Mouse (Mus musculus) adrenal gland, postnatal 25 days (tissue): ENCODE measurements around the gene Rin2. TPM values are rescaled to one million over a fixed set of nuclear protein-coding genes. Genes with fewer than 3 reads are reported as not detected.

Experiments
- DNase-seq: peaks from one replicate; pipeline ENCODE4 v3.0.0; 2021; ENCODE audit warnings: mixed read lengths
- total RNA-seq: library from RNA; stranded (reverse); gene quantifications from 2 replicates; pipeline ENCODE4 v1.2.3, GENCODE M21; 2021

Rin2 gene
- total RNA-seq, 1 experiment from 2014 or later: 30.9 TPM

GRCm38 (mm10) chr2:145736543-145736942, 61.5 kb downstream of the Rin2 start:
- no peak for DNase-seq

GRCm38 (mm10) chr2:145737196-145737595, 62.2 kb downstream of the Rin2 start:
- no peak for DNase-seq

- DNase-seq: no peak
Observed at GRCm38 (mm10) chr2:145740729-145741128, 65.7 kb downstream of the Rin2 start.

GRCm38 (mm10) chr2:145742795-145743710, 68.0 kb downstream of the Rin2 start:
- DNase-seq: no peak

GRCm38 (mm10) chr2:145746406-145746805, 71.4 kb downstream of the Rin2 start:
- DNase-seq: no peak

GRCm38 (mm10) chr2:145749645-145750044, 74.6 kb downstream of the Rin2 start:
- no peak for DNase-seq

- DNase-seq: no peak
Observed at GRCm38 (mm10) chr2:145752572-145752971, 77.6 kb downstream of the Rin2 start.

GRCm38 (mm10) chr2:145753973-145754372, 79.0 kb downstream of the Rin2 start:
- DNase-seq: no peak

- DNase-seq: no peak
Observed at GRCm38 (mm10) chr2:145755864-145756822, 81.1 kb downstream of the Rin2 start.

GRCm38 (mm10) chr2:145760121-145760520, 85.1 kb downstream of the Rin2 start:
- no peak for DNase-seq

- no peak for DNase-seq
Observed at GRCm38 (mm10) chr2:145761436-145761835, 86.4 kb downstream of the Rin2 start.

- DNase-seq: no peak
Observed at GRCm38 (mm10) chr2:145769964-145770363, 94.9 kb downstream of the Rin2 start.

GRCm38 (mm10) chr2:145770730-145771536, 95.9 kb downstream of the Rin2 start:
- DNase-seq: no peak

GRCm38 (mm10) chr2:145783247-145783646, 108.2 kb downstream of the Rin2 start:
- peak; percentile 26 for DNase-seq

GRCm38 (mm10) chr2:145784246-145784935, 109.4 kb downstream of the Rin2 start:
- DNase-seq: no peak

GRCm38 (mm10) chr2:145784964-145785363, 109.9 kb downstream of the Rin2 start:
- DNase-seq: no peak

GRCm38 (mm10) chr2:145785758-145786617, 111.0 kb downstream of the Rin2 start:
- peak; percentile 56 for DNase-seq

GRCm38 (mm10) chr2:145786618-145786932, 111.6 kb downstream of the Rin2 start:
- no peak for DNase-seq

- DNase-seq: no peak
Observed at GRCm38 (mm10) chr2:145787486-145787885, 112.5 kb downstream of the Rin2 start.

GRCm38 (mm10) chr2:145788562-145789346, 113.7 kb downstream of the Rin2 start:
- no peak for DNase-seq
